Mouse (Mus musculus) spleen, postnatal 36 days (tissue): ENCODE measurements around the gene RPS10-NUDT3.
A peak's percentile ranks its signal among the peaks of the same experiment; 100 is the strongest.

Experiments used
- DNase-seq, 2 experiments: peaks; one replicate each; pipeline ENCODE4 v3.0.0; 2022; ENCODE audit warnings: low spot score in 2 of 2, mixed read lengths in 1 of 2

RPS10-NUDT3 gene

DNA sequence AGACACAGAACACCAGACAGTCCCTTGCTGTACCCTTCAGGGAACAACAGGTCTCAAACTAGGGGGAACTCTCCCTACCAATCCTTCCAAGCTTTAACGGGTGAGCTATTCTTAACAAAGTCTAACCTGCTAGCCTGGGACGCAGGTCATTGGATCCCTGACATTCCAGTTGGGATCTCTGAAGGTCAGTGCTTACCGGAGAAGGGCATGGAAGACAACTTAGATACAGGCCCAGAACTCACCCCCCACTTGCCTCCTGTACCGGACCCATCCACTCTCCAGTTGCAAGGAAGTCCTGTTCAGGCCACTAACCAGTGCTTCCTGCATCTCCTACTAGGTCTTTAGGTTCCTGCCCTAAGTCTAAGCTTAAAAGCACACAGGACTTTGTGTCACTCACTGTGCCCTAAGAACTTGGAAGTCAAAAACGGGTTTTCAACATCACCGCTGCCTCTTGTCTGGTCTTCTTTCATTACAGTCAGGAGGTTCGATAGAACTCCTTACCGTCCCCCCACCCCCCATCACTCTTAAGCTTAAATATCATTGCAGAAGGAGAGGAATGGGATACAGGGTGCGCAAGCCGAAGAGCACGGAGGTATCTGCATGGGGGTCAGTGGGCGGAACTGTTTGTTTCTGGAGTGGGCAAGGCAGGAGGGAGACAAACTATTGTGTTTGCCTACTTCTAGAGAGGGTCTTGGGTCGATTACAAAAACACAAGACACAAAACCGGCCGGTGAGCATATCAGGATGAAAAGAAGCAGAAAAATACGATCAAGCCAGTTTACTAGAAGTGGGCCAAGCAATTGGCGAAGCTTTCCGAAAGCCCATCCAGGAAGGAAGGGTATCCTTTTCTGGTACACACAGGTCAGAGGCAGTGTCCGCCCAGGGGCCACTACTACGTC is 80.7 kb downstream of the RPS10-NUDT3 start:
- no peak for DNase-seq

DNA sequence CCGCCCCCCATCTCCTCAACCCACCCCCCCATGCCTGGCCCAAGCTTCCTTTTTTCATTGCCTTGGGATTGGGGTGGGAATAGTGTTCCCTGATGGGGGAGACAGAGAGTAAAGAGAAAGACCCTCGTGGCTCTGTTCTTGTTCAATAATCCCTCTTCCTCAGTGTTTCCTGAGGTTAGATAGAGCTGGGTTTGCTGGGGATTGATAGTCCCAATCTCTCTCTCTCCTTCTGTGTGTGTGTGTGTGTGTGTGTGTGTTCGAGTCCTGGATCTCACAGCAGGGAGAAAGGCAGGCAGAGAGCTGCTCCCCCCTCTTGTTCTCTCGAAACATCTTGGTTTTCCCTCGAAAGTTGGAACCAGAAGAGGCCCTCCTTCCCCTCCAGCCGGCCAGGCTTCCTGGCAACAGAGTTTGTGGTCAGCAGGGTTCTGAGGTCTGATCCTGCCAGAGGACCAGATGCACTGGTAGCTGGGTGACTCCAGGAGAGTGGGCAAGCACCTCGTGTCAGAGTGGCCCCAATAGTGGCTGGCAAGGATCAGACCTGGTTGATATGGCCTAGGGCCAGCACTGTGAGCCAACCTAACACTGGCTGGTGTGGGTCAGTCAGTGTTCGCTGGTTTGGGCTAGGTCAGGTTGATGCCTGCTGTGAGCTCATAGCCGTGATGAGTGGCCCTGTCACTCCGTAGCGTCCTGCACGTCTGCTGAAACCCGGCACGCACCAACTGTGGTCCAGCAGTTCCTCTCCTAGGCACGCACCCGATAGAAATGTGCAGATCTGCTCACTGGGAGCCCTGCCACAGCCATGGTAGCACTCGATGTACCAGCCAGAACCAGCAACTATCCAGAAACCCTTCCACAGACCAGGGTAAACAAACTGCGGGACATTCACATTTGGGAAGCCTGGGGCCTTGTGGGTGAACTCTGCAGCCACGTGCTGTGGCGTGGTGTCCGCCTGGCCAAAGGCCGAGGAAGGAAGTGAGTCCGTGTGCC is 82.5 kb downstream of the RPS10-NUDT3 start:
- DNase-seq, result no peak

DNA sequence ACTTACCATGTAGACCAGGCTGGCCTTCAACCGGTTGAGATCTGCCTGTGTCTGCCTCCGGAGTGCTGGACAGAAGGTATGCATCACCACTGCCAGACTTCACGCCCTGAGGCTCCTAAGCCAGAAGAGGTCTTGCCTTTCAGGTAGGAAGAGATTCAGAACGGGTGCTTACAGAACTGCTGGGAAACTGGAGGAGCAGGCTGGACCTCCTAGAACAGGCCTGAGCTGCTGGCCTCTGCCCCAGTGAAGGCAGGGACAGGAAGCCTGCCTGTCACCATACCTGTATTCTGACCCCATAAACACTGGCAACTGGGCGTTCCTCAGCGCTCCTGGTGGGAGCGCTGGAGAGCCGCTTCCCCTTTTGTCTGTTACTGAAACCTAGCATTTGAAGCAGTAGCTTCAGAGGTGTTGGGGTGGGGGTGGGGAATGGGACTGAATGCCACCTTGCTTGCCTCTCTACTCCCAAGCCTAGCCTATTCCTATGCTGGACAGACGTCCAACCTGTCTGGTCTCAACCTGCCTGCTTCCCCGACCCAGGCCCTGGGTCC is 83.6 kb downstream of the RPS10-NUDT3 start:
- DNase-seq, result no peak

DNA sequence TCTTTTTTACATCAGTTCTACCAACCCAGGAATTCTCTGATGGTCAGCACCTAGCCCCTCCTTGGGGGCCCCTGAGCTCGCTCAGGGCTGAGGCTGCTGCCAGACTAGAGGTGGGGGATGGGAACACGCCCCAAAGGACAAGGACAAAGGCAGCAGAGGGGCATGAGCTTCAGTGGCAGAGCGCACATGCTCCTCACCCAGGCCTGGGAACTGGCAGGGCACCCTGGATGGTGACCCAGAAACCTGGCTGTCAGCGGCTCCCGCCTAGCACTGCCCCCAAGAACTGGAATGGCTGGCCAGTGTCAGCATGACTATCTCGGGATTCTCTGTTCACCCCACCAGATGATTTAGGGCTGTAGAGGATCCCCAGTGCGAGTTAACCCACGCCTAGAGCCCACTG is 85.8 kb downstream of the RPS10-NUDT3 start:
- no peak for DNase-seq

DNA sequence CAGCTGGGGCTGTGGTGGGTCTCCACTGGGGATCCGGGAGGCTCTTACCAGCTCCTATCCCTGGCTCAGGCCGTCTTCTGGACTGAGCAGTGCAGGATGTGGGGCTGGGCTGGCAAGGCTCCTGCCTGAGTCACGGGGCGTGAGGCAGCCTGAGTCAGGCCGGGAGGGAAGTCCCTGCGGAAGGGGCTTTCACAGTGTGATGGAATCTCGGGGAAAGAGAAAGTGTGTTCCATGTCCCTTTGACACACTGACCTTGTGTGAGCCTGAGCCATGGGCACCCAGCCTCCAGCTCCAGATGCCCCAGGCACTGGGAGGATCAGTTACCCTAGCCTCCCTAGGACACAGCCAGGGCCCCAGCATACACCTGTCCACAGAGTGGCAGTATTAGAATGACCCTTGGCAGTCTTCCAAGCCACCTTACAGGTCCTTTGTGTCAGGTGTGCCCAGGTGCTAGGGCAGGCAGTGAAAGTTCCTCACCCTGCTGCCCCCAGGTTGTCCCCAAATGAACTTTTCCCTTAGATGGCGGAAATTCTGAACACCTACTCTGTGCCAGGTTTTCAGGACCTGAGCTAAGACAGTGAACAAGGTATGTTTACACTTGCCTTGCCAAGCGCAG is 87.7 kb downstream of the RPS10-NUDT3 start:
- no peak for DNase-seq

DNA sequence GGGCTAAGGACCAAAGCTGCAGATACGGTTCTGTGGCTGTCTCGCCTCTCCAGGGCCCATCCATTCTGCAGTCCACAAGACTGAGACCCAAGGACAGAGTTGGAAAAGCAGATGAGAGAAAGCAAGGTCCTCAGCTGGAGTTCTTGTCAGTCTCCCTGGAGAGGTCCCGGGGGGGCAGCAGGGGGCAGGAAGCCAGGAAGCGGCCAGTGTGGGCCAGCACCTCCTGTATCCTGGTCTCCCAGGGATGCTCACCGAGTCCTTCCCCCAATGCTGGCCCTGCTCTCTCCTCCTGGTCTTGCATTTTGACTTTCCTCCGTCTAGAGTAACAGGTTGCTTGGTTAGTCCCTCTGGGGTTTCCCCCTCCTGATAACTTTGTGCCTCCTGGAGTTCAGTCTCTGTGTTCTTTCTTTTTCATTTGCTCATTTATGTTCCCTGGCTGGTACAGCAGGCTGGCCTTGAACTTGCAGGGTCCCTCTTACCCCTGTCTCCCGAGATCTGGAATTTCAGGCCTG is 88.4 kb downstream of the RPS10-NUDT3 start:
- no peak for DNase-seq

DNA sequence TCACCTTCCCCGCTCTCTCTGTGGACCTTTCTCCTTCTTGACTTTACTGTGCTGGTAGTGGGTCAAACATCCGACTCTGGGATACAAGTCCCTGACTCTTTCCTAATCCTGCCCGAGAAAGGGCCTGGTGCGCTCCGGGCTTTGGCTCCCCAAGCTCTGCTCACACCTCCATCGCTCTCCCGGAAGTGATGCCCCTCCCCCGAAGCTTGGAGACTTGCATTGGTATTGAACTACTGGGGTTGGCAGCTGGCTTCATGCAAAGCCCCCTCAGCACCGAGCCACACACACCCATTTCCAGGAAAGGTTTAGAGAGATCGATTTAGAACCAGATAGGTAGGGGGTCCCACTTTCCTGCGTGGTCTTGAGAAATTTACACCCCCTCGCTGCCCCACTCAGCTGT is 89.0 kb downstream of the RPS10-NUDT3 start:
- DNase-seq, result no peak

DNA sequence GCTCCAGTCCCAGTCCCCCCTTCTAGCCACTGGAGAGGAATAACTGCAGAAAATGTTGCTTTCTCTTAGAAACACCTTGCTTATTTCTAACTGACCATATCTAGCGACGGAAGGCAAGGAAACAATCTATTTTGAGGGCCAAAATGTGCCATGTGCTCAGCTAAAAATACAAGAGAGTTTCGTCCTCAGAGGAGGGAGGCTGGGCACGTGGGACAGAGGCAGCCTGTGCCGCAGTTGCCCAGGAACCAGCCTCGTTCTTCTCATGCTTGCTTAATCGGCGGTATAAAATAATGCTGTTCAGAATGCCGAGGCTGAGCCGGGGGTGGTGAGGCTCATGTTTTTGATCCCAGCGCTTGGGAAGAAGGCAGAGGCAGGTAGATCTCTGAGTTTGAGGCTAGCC is 90.5 kb downstream of the RPS10-NUDT3 start:
- DNase-seq, result no peak

DNA sequence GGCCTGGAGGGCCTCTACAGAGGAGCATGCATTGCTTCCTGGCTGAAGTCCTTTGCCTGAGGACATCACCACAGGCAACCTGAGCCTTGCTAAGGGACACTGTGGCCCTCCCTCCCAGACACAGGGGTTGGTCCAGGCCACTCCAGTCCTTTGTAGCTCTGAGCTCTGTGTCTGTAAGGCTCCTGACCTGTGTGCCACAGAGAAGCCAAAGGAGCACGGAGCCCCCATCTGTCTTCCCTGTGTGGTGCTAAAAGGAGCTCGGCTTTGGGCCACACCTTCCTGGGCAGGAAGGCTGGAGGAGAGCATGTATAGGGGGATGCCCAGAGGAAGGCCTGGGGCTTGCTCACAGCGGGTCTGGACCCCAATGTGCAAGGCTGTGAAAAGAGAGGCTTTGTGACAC is 93.0 kb downstream of the RPS10-NUDT3 start:
- DNase-seq, result no peak

DNA sequence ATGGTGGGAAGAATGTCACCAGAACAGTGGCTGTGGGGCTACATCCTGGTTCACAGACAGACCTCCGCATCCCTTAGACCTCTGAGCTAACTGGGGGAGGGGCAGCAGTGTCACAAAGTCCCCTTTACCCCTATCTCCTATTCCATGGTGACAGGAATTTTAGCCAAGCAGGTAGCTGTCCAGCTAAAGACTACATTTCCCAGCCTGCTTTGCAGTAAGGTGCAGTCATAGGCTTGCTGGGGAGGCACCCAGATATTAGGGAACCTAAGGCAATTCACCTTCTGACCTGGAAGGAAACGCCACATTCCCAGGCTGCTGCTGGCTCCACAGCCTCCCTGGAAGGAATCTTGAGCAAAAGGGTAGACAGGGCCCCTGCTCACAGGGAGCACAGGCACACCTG is 93.8 kb downstream of the RPS10-NUDT3 start:
- no peak for DNase-seq

DNA sequence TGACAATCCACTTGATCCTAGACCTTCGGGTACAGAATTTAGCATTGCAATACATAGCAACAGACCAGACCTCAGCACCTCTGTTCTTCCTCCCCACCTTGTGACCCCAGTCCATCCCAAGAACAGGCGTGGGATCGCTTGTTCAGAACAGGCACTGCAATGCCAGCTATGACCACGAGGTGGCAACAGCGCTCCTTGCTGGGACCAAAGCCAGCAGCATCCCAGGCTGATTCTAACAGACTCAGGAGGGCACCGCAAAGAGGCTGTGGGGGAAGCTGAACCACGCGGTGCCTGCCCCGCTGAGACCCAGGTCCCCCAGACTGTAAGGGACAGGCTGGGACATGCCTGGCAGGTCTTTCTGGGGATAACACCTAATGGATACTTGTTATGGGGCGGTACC is 100.3 kb downstream of the RPS10-NUDT3 start:
- peak; percentile 76 to 78 for DNase-seq

DNA sequence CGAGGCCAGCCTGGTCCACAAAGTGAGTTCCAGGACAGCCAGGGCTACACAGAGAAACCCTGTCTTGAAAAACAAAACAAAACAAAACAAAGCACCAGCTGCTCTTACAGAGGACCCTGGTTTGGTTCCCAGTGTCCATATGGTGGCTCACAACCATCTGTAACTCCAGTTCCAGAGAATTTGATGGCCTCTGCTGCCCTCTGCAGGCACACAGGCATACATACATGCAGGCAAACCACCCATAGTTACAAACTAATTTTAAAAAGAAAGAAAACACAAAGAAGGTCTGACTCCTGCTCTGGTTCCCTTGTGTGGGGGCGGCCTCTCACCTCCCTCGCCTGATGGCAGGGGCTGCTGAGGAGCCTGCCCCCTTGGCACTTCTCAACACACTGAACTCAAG is 101.7 kb downstream of the RPS10-NUDT3 start:
- no peak for DNase-seq

DNA sequence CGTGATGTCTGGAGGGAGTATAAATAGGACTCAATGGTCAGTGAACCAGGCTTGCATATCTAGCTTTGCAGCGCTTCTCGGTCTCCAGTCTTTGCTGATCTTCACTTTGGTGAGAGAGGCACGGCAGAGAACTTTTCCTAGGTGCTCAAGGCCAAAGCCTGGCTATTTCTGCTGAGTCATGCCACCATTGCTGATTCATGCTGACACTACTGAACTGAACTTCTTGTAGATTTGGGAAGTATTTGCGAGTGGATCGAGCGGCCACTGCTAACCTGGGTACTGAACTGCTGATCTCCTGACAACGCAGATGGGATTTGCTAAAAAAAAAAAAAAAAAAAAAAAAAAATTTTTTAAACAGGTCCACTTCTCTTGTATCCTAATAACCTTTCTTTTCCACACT is 102.9 kb downstream of the RPS10-NUDT3 start:
- no peak for DNase-seq
